Mouse (Mus musculus): Measurements from ENCODE around the gene Tmem88. TPM values are rescaled to one million over a fixed set of nuclear protein-coding genes. Genes with fewer than 3 reads are reported as not detected.

Gene Tmem88
- polyA plus RNA-seq, 1 experiment from 2014 or later, result 96.5 TPM

DNA sequence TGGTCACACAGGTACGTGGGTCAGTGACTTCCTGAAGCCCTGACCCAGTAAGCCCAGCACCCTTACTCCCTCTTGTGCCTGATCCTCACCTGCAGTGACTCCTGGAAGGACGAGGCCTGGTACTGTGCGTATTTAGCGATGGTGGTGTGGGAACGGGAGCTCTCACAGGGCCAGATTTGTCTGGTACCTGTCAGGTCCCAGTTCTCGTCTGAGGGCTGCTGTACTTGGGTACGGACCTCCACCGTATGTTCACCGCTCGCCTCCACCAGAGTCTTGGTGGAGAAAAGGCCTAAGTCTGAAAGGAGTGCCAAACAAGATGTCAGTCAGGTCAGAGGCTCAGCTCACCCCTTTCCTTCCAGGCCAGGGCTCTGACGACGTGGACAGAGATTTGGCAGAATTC lies 4.0 kb upstream of the Tmem88 start:
- H3K36me3 ChIP-seq (ENCODE audit: insufficient read depth, low read length), result peaks cover 42% of the 10 kb centered on the region
- ATAC-seq (no peak), DNase-seq (ENCODE audit: low spot score) (no peak)
- 83% methylated on average over 12 of the region's 12 CpGs for WGBS
- H3K27me3 ChIP-seq (replicated peaks; ENCODE audit: insufficient read depth, low read length), result no peaks in the 10 kb centered on the region
- no peak overlapping the region for H3K4me3 ChIP-seq (ENCODE audit: low read depth, low read length)
- no peaks in the 10 kb centered on the region for H3K4me1 ChIP-seq (ENCODE audit: insufficient read depth, low read depth, low read length)
- no peak overlapping the region for H3K4me2 ChIP-seq (replicated peaks; ENCODE audit: low read depth, low read length)
- no peak overlapping the region for H3K27ac ChIP-seq (ENCODE audit: low read length)
- TF ChIP-seq EP300 (IDR thresholded peaks at IDR 0.05) (no peak), CTCF (IDR thresholded peaks at IDR 0.05) (no peak)
- no peak overlapping the region for H3K9ac ChIP-seq (replicated peaks; ENCODE audit: low read depth)
- H3K9me3 ChIP-seq (ENCODE audit: low read length), result no peaks in the 10 kb centered on the region

DNA sequence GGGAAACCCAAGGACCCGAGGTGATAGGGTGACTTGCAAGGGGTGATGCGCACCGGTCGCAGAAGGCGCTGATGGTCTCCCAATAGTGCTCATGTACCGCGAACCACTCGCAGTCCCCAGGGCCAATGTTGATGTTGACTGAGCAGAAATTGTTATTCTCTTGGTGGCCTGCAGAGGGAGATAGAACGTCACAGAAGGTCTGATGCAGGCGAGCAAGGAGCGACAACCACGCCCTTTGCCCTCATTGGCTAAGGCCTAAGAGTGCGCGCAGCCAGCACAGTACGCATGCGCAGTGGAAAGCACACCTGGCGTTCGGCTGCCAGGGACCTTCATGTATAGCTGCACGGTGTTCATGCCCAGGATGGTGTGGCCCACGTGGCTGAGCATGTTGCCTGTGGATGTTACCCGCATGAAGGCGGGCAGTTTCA lies 3.2 kb upstream of the Tmem88 start:
- no peaks in the 10 kb centered on the region for H3K9me3 ChIP-seq (ENCODE audit: low read length)
- DNase-seq (ENCODE audit: low spot score) (peak; percentile 98), ATAC-seq (peak; percentile 70)
- H3K4me3 ChIP-seq (ENCODE audit: low read depth, low read length), result no peak overlapping the region
- H3K4me2 ChIP-seq (replicated peaks; ENCODE audit: low read depth, low read length), result no peak overlapping the region
- no peaks in the 10 kb centered on the region for H3K27me3 ChIP-seq (replicated peaks; ENCODE audit: insufficient read depth, low read length)
- H3K9ac ChIP-seq (replicated peaks; ENCODE audit: low read depth), result no peak overlapping the region
- H3K27ac ChIP-seq (ENCODE audit: low read length), result no peak overlapping the region
- H3K36me3 ChIP-seq (ENCODE audit: insufficient read depth, low read length), result peaks cover 36% of the 10 kb centered on the region
- H3K4me1 ChIP-seq (ENCODE audit: insufficient read depth, low read depth, low read length), result peaks cover 7% of the 10 kb centered on the region
- 22% methylated on average over 22 of the region's 22 CpGs for WGBS
- TF ChIP-seq CTCF (IDR thresholded peaks at IDR 0.05), result peak; percentile 98
- TF ChIP-seq EP300 (IDR thresholded peaks at IDR 0.05), result no peak

DNA sequence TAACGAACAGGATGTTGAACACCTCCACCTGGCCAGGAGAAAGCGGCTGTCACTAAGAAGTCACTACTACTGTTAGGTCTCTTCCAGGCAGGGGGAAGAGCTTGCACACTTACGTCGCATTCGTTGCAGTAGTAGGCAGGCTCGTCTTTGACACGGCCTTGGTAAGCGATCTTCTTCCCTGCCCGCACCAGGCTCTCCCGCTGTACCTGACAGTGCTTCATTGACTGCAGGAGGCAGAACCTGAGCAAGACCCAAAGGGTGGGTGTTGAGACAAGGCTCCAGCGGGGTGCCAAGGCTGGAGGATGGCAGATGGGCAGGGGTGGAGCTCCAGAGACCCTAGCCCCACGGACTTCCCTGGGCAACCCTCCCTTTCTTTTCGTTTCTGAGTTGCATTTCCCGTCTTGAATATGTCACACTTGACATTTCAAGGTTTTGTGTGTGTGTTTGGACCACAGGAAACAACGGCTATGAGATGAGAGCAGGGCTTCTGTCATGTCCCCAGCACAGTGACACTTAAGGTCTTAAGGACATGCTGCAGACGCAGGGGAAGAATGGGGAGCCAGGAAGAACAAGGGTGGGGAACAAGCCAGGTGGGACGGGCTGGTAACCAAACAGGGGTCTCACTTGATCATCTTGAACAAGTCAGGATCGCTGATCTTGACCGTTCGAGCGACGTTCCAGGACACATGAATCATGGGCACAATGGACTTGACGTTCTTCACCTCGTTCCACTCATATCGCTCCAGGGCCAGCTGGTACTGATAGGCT lies 2.2 kb upstream of the Tmem88 start:
- H3K27me3 ChIP-seq (replicated peaks; ENCODE audit: insufficient read depth, low read length), result no peaks in the 10 kb centered on the region
- ATAC-seq, result no peak
- peaks cover 26% of the 10 kb centered on the region for H3K36me3 ChIP-seq (ENCODE audit: insufficient read depth, low read length)
- H3K4me1 ChIP-seq (ENCODE audit: insufficient read depth, low read depth, low read length), result peaks cover 10% of the 10 kb centered on the region
- H3K27ac ChIP-seq (ENCODE audit: low read length), result no peak overlapping the region
- H3K9ac ChIP-seq (replicated peaks; ENCODE audit: low read depth), result no peak overlapping the region
- H3K9me3 ChIP-seq (ENCODE audit: low read length), result no peaks in the 10 kb centered on the region
- TF ChIP-seq EP300 (IDR thresholded peaks at IDR 0.05), result no peak
- peak overlapping the region; percentile 32; the same call in 1 of the 2 replicates for H3K4me2 ChIP-seq (replicated peaks; ENCODE audit: low read depth, low read length)
- H3K4me3 ChIP-seq (ENCODE audit: low read depth, low read length), result no peak overlapping the region
- WGBS, result 80% methylated on average over 24 of the region's 25 CpGs
- DNase-seq (ENCODE audit: low spot score), result no peak

DNA sequence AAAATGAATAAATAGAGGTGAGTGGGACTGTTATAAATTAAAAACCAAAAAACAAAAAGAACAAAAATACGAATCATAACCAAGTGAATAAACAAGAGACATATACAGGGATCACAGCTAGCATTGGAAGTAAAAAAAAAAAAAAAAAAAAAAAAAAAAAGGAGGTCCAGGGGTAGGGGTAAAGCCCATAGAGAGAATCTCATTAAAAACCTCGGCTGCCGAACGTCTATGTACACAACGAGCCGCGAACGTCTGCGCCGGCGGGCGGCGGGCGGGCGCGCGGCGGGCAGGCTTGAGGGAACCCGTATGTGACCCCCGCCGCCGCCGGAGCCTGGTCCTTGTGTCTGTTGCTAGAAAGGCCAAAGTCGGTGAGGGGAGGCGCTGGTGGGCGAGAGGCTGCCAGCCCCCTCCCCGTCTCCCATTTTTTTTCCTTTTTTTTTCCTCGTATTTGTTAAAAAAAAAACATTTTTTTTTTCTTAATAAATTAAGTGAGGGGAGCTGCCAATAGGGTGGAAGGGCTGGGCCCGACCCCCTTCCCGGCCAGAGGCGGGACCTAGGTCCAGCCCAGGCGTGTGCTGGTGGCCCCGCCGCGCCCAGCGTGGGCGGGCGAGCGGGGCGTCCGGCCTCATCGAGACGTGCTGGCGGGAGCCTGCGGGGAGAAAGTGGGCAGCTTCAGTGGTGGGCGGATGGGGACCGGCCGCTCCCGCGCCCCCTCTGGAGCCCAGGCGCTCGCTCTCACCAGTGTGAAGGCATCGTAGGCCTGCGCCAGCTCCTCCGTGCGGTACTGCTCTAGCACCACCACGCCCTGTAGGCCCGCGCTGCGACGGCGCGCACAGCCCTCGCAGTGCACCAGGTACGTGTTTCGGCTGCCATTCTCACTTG lies 1.4 kb upstream of the Tmem88 start:
- H3K4me1 ChIP-seq (ENCODE audit: insufficient read depth, low read depth, low read length), result peaks cover 10% of the 10 kb centered on the region
- peaks cover 19% of the 10 kb centered on the region; the same call in 1 of the 2 replicates for H3K36me3 ChIP-seq (ENCODE audit: insufficient read depth, low read length)
- H3K9ac ChIP-seq (replicated peaks; ENCODE audit: low read depth), result no peak overlapping the region
- no peak overlapping the region for H3K4me3 ChIP-seq (ENCODE audit: low read depth, low read length)
- H3K27me3 ChIP-seq (replicated peaks; ENCODE audit: insufficient read depth, low read length), result no peaks in the 10 kb centered on the region
- no peak overlapping the region for H3K27ac ChIP-seq (ENCODE audit: low read length)
- H3K9me3 ChIP-seq (ENCODE audit: low read length), result no peaks in the 10 kb centered on the region
- no peak for ATAC-seq
- 42% methylated on average over 63 of the region's 66 CpGs for WGBS
- H3K4me2 ChIP-seq (replicated peaks; ENCODE audit: low read depth, low read length), result peak overlapping the region; percentile 76
- peak; percentile 56 for DNase-seq (ENCODE audit: low spot score)
- TF ChIP-seq CTCF (IDR thresholded peaks at IDR 0.05), result peak; percentile 17; the same call in 1 of the 2 replicates
- TF ChIP-seq EP300 (IDR thresholded peaks at IDR 0.05), result no peak

DNA sequence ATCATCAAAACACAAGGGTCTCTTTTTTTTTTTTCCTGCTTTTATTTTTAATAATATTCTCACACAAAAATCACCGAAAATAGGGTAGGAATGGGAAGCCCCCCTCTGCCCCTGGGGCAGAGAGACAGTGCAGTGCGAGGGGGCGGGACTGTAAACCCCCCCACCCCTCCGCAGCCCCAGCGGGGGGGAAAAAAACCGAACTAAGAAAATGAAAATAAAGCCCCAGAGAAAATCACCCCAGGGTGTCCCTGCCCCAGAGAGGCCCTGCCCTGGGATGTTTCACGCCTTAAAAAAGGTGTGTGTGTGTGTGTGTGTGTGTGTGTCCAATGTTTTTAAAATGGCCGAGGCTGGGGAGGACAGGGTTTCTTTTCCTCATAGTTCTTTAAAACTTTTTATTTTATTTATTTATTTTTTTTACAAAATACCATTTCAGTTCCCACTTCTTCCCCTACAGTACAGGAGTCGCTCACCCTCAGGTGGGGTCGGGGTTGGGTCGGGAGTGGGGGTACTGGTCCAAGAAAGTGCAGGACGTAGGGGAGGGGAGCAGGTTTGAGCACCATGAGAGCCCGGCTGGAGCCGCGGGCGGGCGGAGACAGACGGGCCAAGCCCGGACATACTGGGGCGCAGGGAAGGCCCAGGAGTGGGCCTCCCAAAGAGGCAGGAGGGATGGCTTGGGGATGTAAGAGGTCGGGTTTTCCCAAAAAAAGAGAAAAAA lies 609 bp upstream of the Tmem88 start:
- TF ChIP-seq EP300 (IDR thresholded peaks at IDR 0.05) (no peak), CTCF (IDR thresholded peaks at IDR 0.05) (no peak)
- no peaks in the 10 kb centered on the region for H3K27me3 ChIP-seq (replicated peaks; ENCODE audit: insufficient read depth, low read length)
- DNase-seq (ENCODE audit: low spot score), result peak; percentile 24
- H3K27ac ChIP-seq (ENCODE audit: low read length), result peak overlapping the region; percentile 94
- no peak for ATAC-seq
- WGBS, result 34% methylated on average over 21 of the region's 21 CpGs
- H3K9ac ChIP-seq (replicated peaks; ENCODE audit: low read depth), result peak overlapping the region; percentile 84; the same call in 1 of the 2 replicates
- H3K36me3 ChIP-seq (ENCODE audit: insufficient read depth, low read length), result peaks cover 12% of the 10 kb centered on the region; the same call in 1 of the 2 replicates
- H3K9me3 ChIP-seq (ENCODE audit: low read length), result no peaks in the 10 kb centered on the region
- peak overlapping the region; percentile 76 for H3K4me2 ChIP-seq (replicated peaks; ENCODE audit: low read depth, low read length)
- H3K4me3 ChIP-seq (ENCODE audit: low read depth, low read length), result peak overlapping the region; percentile 40
- H3K4me1 ChIP-seq (ENCODE audit: insufficient read depth, low read depth, low read length), result peaks cover 10% of the 10 kb centered on the region
